Mouse (Mus musculus): ENCODE measurements around the gene Stk11.

The Stk11 gene

GRCm38 (mm10) chr10:80115290-80115943, at the start of gene Stk11:
Gene Stk11, plus strand, starts transcription at chr10:80115803.
- peak; percentile 100 for DNase-seq

- DNase-seq: no peak
Measured at GRCm38 (mm10) chr10:80069251-80069650, 46.4 kb upstream of the Stk11 start.

- DNase-seq: no peak
Measured at GRCm38 (mm10) chr10:80069948-80070450, 45.6 kb upstream of the Stk11 start.

GRCm38 (mm10) chr10:80070837-80071515, 44.6 kb upstream of the Stk11 start:
- peak; percentile 93 for DNase-seq

- no peak for DNase-seq
Measured at GRCm38 (mm10) chr10:80071516-80071900, 44.1 kb upstream of the Stk11 start.

GRCm38 (mm10) chr10:80072623-80073489, 42.7 kb upstream of the Stk11 start:
- no peak for DNase-seq

- peak; percentile 91 for DNase-seq
Measured at GRCm38 (mm10) chr10:80074813-80075601, 40.6 kb upstream of the Stk11 start.

- DNase-seq: no peak
Measured at GRCm38 (mm10) chr10:80075924-80076323, 39.7 kb upstream of the Stk11 start.

GRCm38 (mm10) chr10:80076386-80076785, 39.2 kb upstream of the Stk11 start:
- DNase-seq: no peak

GRCm38 (mm10) chr10:80077312-80077711, 38.3 kb upstream of the Stk11 start:
- no peak for DNase-seq

- no peak for DNase-seq
Measured at GRCm38 (mm10) chr10:80078366-80078765, 37.2 kb upstream of the Stk11 start.

GRCm38 (mm10) chr10:80080396-80081070, 35.1 kb upstream of the Stk11 start:
- DNase-seq: no peak

GRCm38 (mm10) chr10:80081075-80081474, 34.5 kb upstream of the Stk11 start:
- DNase-seq: no peak

- peak; percentile 87 for DNase-seq
Measured at GRCm38 (mm10) chr10:80084817-80085487, 30.7 kb upstream of the Stk11 start.

- peak; percentile 64 for DNase-seq
Measured at GRCm38 (mm10) chr10:80086847-80087246, 28.8 kb upstream of the Stk11 start.

GRCm38 (mm10) chr10:80087483-80087882, 28.1 kb upstream of the Stk11 start:
- DNase-seq: no peak

GRCm38 (mm10) chr10:80089146-80089545, 26.5 kb upstream of the Stk11 start:
- DNase-seq: no peak

- no peak for DNase-seq
Measured at GRCm38 (mm10) chr10:80091527-80091926, 24.1 kb upstream of the Stk11 start.

- DNase-seq: no peak
Measured at GRCm38 (mm10) chr10:80092690-80093089, 22.9 kb upstream of the Stk11 start.

- DNase-seq: no peak
Measured at GRCm38 (mm10) chr10:80094085-80094484, 21.5 kb upstream of the Stk11 start.

- DNase-seq: no peak
Measured at GRCm38 (mm10) chr10:80094684-80095083, 20.9 kb upstream of the Stk11 start.

Data from lung, postnatal 10 days (tissue).